Mouse (Mus musculus) forebrain, postnatal 0 days (tissue): ENCODE measurements around the gene Pno1. TPM values are rescaled to one million over a fixed set of nuclear protein-coding genes. Genes with fewer than 3 reads are reported as not detected.

ENCODE experiments used
- ATAC-seq: fragments of 200-750 bp; cut with Nextera tagmentation; 2 replicates; pipeline ENCODE4 v1.8.0; 2017; ENCODE audit warnings: mild to moderate bottlenecking, moderate library complexity
- DNase-seq: peaks from one replicate; pipeline ENCODE4 v3.0.0-alpha.2; 2015
- H3K27ac ChIP-seq: fragments of 300-500 bp; sonication (generic); 2 replicates; pipeline ENCODE4 v1.5.1; 2014; ENCODE audit warnings: low read depth, mild to moderate bottlenecking, antibody characterized with exemption, low read length, moderate library complexity, mixed read lengths
- H3K27me3 ChIP-seq: fragments of 300-500 bp; sonication (generic); 2 replicates; pipeline ENCODE4 v1.6.1; 2014; ENCODE audit warnings: mild to moderate bottlenecking, low read length, mixed read lengths; ENCODE audit not compliant: insufficient read depth
- H3K36me3 ChIP-seq: fragments of 300-500 bp; sonication (generic); 2 replicates; pipeline ENCODE4 v1.6.1; 2014; ENCODE audit warnings: mild to moderate bottlenecking, moderate library complexity; ENCODE audit not compliant: insufficient read depth
- H3K4me1 ChIP-seq: fragments of 300-500 bp; sonication (generic); 2 replicates; pipeline ENCODE4 v1.6.1; 2014; ENCODE audit warnings: antibody characterized with exemption; ENCODE audit not compliant: insufficient read depth
- H3K4me2 ChIP-seq: fragments of 300-500 bp; sonication (generic); 2 replicates; pipeline ENCODE4 v1.6.1; 2014; ENCODE audit warnings: low read depth, mild to moderate bottlenecking, moderate library complexity
- H3K4me3 ChIP-seq: fragments of 300-500 bp; sonication (generic); 2 replicates; pipeline ENCODE4 v1.5.1; 2014; ENCODE audit warnings: low read depth, low read length, mixed read lengths
- H3K9ac ChIP-seq: fragments of 300-500 bp; sonication (generic); 2 replicates; pipeline ENCODE4 v1.6.1; 2014; ENCODE audit warnings: mild to moderate bottlenecking
- H3K9me3 ChIP-seq: fragments of 300-500 bp; sonication (generic); 2 replicates; pipeline ENCODE4 v1.6.1; 2016; ENCODE audit warnings: low read length
- CTCF ChIP-seq: sonication (generic); IDR thresholded peaks from 2 replicates; pipeline ENCODE4 v1.5.1; 2016; ENCODE audit warnings: antibody characterized with exemption, control low read depth, low read depth
- WGBS: fragments of 180-500 bp; shearing (Covaris S2); extraction: QIAGEN DNeasy Blood & Tissue Kit; methylation state at CpG from one replicate; pipeline ENCODE4 v1.1.7; 2014; 5-methylcytosine and 5-hydroxymethylcytosine counted together
- polyA plus RNA-seq: library from polyadenylated mRNA; unstranded; fragments of >200 nt; fragmentation: Nextera tagmentation; extraction: Ambion mirVana; gene quantifications from 2 replicates; pipeline ENCODE4 v1.2.1, GENCODE M21; 2015
- total RNA-seq: library from RNA; depleted of rRNA; stranded (reverse); fragments of >200 nt; gene quantifications from 2 replicates; pipeline ENCODE4 v1.2.3, GENCODE M21; 2014

The Pno1 gene
- total and polyA plus RNA-seq, 2 experiments from 2014 or later = 42.6 to 60.4 TPM

DNA sequence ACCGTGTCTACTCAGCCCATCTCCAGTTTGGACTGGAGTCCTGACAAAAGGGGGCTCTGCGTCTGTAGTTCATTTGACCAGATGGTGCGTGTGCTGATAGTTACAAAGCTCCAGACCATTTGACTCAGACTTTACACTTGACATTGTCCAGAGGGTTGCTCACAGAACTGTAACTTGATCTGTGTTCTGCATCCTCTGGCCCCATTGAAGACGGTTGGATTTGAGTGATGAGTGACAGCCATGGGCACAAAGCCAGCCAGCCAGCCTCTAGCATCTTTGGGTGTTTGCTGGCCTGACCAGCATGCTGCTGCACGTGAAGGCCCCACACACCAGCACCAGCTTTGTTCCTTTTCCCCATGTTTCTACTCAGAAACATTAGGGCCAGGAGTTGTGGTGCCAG is 21.4 kb upstream of the Pno1 start:
- H3K27me3 ChIP-seq = no peaks in the 10 kb centered on the region
- H3K4me2 ChIP-seq = no peak overlapping the region
- H3K9me3 ChIP-seq = no peaks in the 10 kb centered on the region
- no peak for TF ChIP-seq CTCF
- no peak overlapping the region for H3K9ac ChIP-seq
- no peaks in the 10 kb centered on the region for H3K4me1 ChIP-seq
- DNase-seq (no peak), ATAC-seq (no peak)
- no peak overlapping the region for H3K27ac ChIP-seq
- 68% methylated on average over 5 of the region's 5 CpGs for WGBS
- no peak overlapping the region for H3K4me3 ChIP-seq
- peaks cover 24% of the 10 kb centered on the region for H3K36me3 ChIP-seq

DNA sequence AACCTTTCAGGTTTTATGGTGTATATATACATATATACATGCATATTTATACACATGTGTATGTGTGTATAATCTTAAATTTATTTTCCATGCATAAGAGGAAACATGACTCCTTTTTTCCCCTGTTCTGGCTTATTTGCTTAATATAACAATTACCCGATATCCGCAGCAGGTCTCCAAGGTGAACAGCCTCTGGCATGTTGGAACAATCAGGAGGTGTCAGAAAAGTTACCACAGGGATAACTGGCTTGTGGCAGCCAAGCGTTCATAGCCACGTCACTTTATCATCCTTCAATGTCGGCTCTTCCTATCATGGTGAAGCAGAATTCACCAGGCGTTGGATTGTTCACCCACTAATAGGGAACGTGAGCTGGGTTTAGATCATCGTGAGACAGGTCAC is 9.8 kb upstream of the Pno1 start:
- 96% methylated on average over 8 of the region's 8 CpGs for WGBS
- Histone ChIP-seq H3K4me1 (no peaks in the 10 kb centered on the region), H3K27me3 (no peaks in the 10 kb centered on the region), H3K4me2 (no peak overlapping the region), H3K36me3 (peaks cover 14% of the 10 kb centered on the region), H3K9ac (no peak overlapping the region), H3K4me3 (no peak overlapping the region), H3K9me3 (no peaks in the 10 kb centered on the region), H3K27ac (no peak overlapping the region)
- ATAC-seq (no peak), DNase-seq (no peak)
- TF ChIP-seq CTCF = no peak

DNA sequence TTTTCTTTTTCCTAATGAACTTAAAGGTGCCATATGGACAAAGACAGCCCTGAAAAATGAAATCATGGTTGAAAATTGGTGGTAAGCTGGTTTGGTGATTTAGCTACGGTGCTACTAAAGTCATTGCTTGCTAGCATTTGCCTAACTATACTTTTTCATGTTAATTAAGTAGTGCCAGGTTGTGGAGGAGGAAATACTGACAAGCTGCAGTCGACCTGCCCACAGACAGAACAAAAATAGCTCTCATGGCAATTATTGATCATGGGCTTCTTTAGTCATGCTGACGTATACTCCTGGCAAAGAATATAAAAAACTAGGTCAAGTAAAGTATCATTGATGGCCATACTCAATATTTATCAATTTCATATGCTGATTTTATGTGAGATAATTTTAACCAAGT is 4.1 kb upstream of the Pno1 start:
- Histone ChIP-seq H3K4me2 (no peak overlapping the region), H3K9me3 (no peaks in the 10 kb centered on the region)

DNA sequence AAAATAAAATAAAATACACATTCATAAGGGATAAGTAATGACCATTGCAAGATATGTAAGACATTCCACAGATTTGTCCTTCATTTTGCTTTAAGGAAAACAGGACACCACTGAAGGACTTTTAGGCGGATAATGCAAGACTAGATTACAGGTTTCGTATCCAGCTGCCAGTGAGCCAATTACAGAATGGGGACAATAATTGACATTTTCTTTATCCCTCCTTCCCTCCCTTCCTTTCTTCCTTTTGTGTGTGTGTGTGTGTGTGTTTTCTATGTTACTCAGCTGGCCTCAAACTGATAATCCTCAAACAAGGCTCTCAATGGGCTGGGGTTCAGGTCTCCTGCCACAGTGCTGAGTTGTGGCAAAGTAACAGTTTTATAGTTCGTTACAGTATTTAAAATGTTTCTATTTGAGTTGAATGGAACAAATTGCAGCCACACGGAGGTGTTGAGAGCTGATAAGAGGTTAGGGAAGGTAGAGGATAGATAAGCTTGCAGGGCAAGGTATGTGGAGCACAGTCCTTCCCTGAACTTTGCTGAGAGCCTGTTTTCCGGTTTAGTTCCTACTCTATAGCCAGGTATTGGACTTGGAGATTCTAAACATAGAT is 1.6 kb upstream of the Pno1 start:
- no peak overlapping the region for H3K4me3 ChIP-seq
- H3K4me2 ChIP-seq = peak overlapping the region; percentile 56; the same call in 1 of the 2 replicates
- 62% methylated on average over 5 of the region's 5 CpGs for WGBS

More for the DNA sequence above, 4.1 kb upstream of the Pno1 start:
- peaks cover 10% of the 10 kb centered on the region; the same call in 1 of the 2 replicates for H3K4me1 ChIP-seq
- no peak overlapping the region for H3K27ac ChIP-seq
- H3K4me3 ChIP-seq = no peak overlapping the region
- WGBS = 91% methylated on average over 3 of the region's 3 CpGs
- H3K9ac ChIP-seq = no peak overlapping the region
- no peak for DNase-seq
- no peak for ATAC-seq
- H3K36me3 ChIP-seq = peaks cover under 1% of the 10 kb centered on the region; the same call in 1 of the 2 replicates
- no peak for TF ChIP-seq CTCF
- no peaks in the 10 kb centered on the region for H3K27me3 ChIP-seq

DNA sequence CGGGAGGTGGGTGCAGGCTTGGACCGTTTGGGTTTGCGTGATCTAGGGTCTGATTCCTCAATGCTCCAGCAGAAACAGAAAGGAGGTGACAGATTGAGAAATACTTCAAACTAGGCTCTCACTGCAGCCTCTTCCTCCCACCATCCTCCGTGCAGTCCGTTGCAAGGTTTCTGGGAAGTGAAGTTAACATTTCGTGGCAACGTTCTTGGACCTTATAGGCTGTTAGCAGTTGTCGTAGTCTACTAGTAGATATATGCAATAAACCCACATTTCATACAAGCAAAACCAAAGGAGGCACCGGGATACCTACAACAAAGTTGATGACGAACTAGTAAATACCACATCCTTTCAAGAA is 750 bp upstream of the Pno1 start:
- Histone ChIP-seq H3K36me3 (0 out of 2 replicates have a peak, but pooled peaks cover 5% of the 10 kb centered on the region), H3K9me3 (no peaks in the 10 kb centered on the region), H3K27me3 (no peaks in the 10 kb centered on the region), H3K4me1 (peaks cover 11% of the 10 kb centered on the region; the same call in 1 of the 2 replicates), H3K4me2 (peak overlapping the region; percentile 56), H3K4me3 (peak overlapping the region; percentile 70), H3K27ac (peak overlapping the region; percentile 72), H3K9ac (peak overlapping the region; percentile 60)
- DNase-seq = no peak
- ATAC-seq = peak; percentile 30
- 3% methylated on average over 10 of the region's 10 CpGs for WGBS
- no peak for TF ChIP-seq CTCF

More for the DNA sequence above, 1.6 kb upstream of the Pno1 start:
- Histone ChIP-seq H3K27me3 (no peaks in the 10 kb centered on the region), H3K36me3 (0 out of 2 replicates have a peak, but pooled peaks cover 3% of the 10 kb centered on the region), H3K27ac (no peak overlapping the region), H3K4me1 (peaks cover 11% of the 10 kb centered on the region; the same call in 1 of the 2 replicates), H3K9ac (peak overlapping the region; percentile 60; the same call in 1 of the 2 replicates), H3K9me3 (no peaks in the 10 kb centered on the region)
- TF ChIP-seq CTCF = no peak
- no peak for ATAC-seq
- no peak for DNase-seq

DNA sequence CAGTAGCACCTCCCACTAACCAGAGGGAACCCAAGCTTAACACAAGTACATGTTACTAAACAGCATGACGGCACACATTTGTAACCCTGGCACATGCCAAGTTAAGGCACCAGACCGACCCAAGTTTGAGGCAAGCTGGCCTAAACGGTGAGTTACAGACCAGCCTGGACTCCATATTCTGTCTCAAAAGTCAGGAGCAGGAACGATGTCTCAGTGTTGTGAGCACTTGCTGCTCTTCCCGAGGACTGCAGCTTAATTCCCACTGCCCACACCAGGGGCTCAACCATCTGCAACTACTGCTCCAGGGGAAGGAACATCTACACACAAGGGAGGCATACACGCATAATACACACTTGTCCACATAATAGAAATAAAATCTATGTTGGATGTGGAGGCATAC is 8.9 kb downstream of the Pno1 start:
- no peak overlapping the region for H3K4me3 ChIP-seq
- TF ChIP-seq CTCF = no peak
- no peak for DNase-seq
- no peak for ATAC-seq
- H3K27ac ChIP-seq = no peak overlapping the region
- no peak overlapping the region for H3K9ac ChIP-seq
- H3K9me3 ChIP-seq = no peaks in the 10 kb centered on the region
- no peak overlapping the region for H3K4me2 ChIP-seq
- H3K4me1 ChIP-seq = no peaks in the 10 kb centered on the region
- no peaks in the 10 kb centered on the region for H3K27me3 ChIP-seq
- H3K36me3 ChIP-seq = peaks cover 36% of the 10 kb centered on the region
- 88% methylated on average over 6 of the region's 6 CpGs for WGBS

DNA sequence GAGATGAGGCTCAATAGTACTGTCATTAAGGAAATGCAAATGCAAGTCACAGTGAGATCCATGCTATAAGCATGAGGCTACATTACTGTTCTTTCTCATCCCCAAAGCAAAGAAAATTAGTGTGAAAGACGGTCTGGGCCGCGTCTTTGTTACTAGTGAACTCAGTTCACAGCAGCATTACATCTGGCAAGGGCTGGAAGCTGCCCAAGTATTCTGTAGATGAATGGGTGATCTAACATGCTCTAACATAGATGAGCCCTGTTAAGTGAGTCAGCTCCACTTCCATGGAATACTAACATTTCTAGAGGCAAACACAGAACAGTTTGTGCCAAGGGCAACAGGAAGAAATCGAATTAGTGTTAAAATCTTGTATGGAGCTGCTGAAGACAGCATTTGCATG is 10.4 kb downstream of the Pno1 start:
- no peak overlapping the region for H3K9ac ChIP-seq
- TF ChIP-seq CTCF = no peak
- no peak overlapping the region for H3K4me3 ChIP-seq
- H3K27me3 ChIP-seq = no peaks in the 10 kb centered on the region
- WGBS = 87% methylated on average over 4 of the region's 4 CpGs
- DNase-seq (no peak), ATAC-seq (0 out of 2 replicates have a peak, but pooled peaks have one; percentile 19)
- no peaks in the 10 kb centered on the region for H3K9me3 ChIP-seq
- no peak overlapping the region for H3K27ac ChIP-seq
- no peaks in the 10 kb centered on the region for H3K4me1 ChIP-seq
- no peak overlapping the region for H3K4me2 ChIP-seq
- H3K36me3 ChIP-seq = peaks cover 46% of the 10 kb centered on the region
